Mouse (Mus musculus): ENCODE results near the gene Uqcrc1. TPM values are rescaled to one million over a fixed set of nuclear protein-coding genes. Genes with fewer than 3 reads are reported as not detected.

Gene Uqcrc1
- polyA plus RNA-seq, 1 experiment from 2014 or later, result 446 TPM

- H3K9ac ChIP-seq, result no peak overlapping the region
- ATAC-seq (ENCODE audit: borderline replicate concordance, extremely low read depth, low FRiP score, low TSS enrichment), result no peak
- peaks cover 53% of the 10 kb centered on the region for H3K36me3 ChIP-seq
- 84% methylated on average over 9 of the region's 9 CpGs for WGBS
- H3K27ac ChIP-seq, result peak overlapping the region; percentile 68
- no peaks in the 10 kb centered on the region for H3K9me3 ChIP-seq
- peaks cover 10% of the 10 kb centered on the region; the same call in 1 of the 2 replicates for H3K4me1 ChIP-seq
- H3K4me3 ChIP-seq, result no peak overlapping the region
- H3K27me3 ChIP-seq, result peaks cover 14% of the 10 kb centered on the region; the same call in 1 of the 2 replicates
- H3K4me2 ChIP-seq, result no peak overlapping the region
Measured at GRCm38 (mm10) chr9:108949967-108950728, 13.7 kb downstream of the Uqcrc1 start.

GRCm38 (mm10) chr9:108953081-108953636, 16.7 kb downstream of the Uqcrc1 start, which contains the start of gene Col7a1:
Gene Col7a1, plus strand, starts transcription at chr9:108953586.
- Histone ChIP-seq H3K36me3 (peaks cover 26% of the 10 kb centered on the region), H3K9me3 (no peaks in the 10 kb centered on the region), H3K9ac (no peak within 1 kb of the TSS), H3K4me1 (peaks cover 10% of the 10 kb centered on the region; the same call in 1 of the 2 replicates), H3K27me3 (peaks cover 14% of the 10 kb centered on the region; the same call in 1 of the 2 replicates), H3K27ac (no peak within 1 kb of the TSS), H3K4me3 (peak within 1 kb of the TSS; percentile 18; the same call in 1 of the 2 replicates), H3K4me2 (peak within 1 kb of the TSS; percentile 49)
- WGBS, result 6% methylated on average over 15 of the region's 15 CpGs
- ATAC-seq (ENCODE audit: borderline replicate concordance, extremely low read depth, low FRiP score, low TSS enrichment), result no peak

GRCm38 (mm10) chr9:108955241-108955640, 18.8 kb downstream of the Uqcrc1 start:
- no peak for ATAC-seq (ENCODE audit: borderline replicate concordance, extremely low read depth, low FRiP score, low TSS enrichment)
- H3K9me3 ChIP-seq, result no peaks in the 10 kb centered on the region
- no peak overlapping the region for H3K4me2 ChIP-seq
- H3K4me1 ChIP-seq, result 0 out of 2 replicates have a peak, but pooled peaks cover 3% of the 10 kb centered on the region
- H3K36me3 ChIP-seq, result peaks cover 6% of the 10 kb centered on the region
- 75% methylated on average over 11 of the region's 11 CpGs for WGBS
- no peak overlapping the region for H3K27ac ChIP-seq
- no peak overlapping the region for H3K4me3 ChIP-seq
- no peak overlapping the region for H3K9ac ChIP-seq
- peaks cover 14% of the 10 kb centered on the region; the same call in 1 of the 2 replicates for H3K27me3 ChIP-seq

GRCm38 (mm10) chr9:108955846-108956245, 19.4 kb downstream of the Uqcrc1 start:
- H3K27ac ChIP-seq, result no peak overlapping the region
- peaks cover 2% of the 10 kb centered on the region; the same call in 1 of the 2 replicates for H3K36me3 ChIP-seq
- no peaks in the 10 kb centered on the region for H3K9me3 ChIP-seq
- WGBS, result 83% methylated on average over 11 of the region's 11 CpGs
- no peak overlapping the region for H3K9ac ChIP-seq
- H3K4me3 ChIP-seq, result no peak overlapping the region
- H3K4me2 ChIP-seq, result no peak overlapping the region
- no peak for ATAC-seq (ENCODE audit: borderline replicate concordance, extremely low read depth, low FRiP score, low TSS enrichment)
- H3K4me1 ChIP-seq, result 0 out of 2 replicates have a peak, but pooled peaks cover 3% of the 10 kb centered on the region
- peaks cover 14% of the 10 kb centered on the region; the same call in 1 of the 2 replicates for H3K27me3 ChIP-seq

GRCm38 (mm10) chr9:108963577-108963976, 27.1 kb downstream of the Uqcrc1 start:
- Histone ChIP-seq H3K9ac (no peak overlapping the region), H3K36me3 (no peaks in the 10 kb centered on the region), H3K4me1 (no peaks in the 10 kb centered on the region), H3K4me3 (no peak overlapping the region), H3K4me2 (no peak overlapping the region), H3K9me3 (no peaks in the 10 kb centered on the region), H3K27me3 (no peaks in the 10 kb centered on the region), H3K27ac (no peak overlapping the region)
- 49% methylated on average over 3 of the region's 3 CpGs for WGBS
- ATAC-seq (ENCODE audit: borderline replicate concordance, extremely low read depth, low FRiP score, low TSS enrichment), result no peak

- Histone ChIP-seq H3K27me3 (no peaks in the 10 kb centered on the region), H3K27ac (no peak overlapping the region), H3K9ac (no peak overlapping the region), H3K9me3 (no peaks in the 10 kb centered on the region), H3K4me2 (no peak overlapping the region), H3K4me3 (no peak overlapping the region), H3K36me3 (no peaks in the 10 kb centered on the region), H3K4me1 (no peaks in the 10 kb centered on the region)
- no peak for ATAC-seq (ENCODE audit: borderline replicate concordance, extremely low read depth, low FRiP score, low TSS enrichment)
- 66% methylated on average over 6 of the region's 6 CpGs for WGBS
Measured at GRCm38 (mm10) chr9:108964338-108964737, 27.9 kb downstream of the Uqcrc1 start.

- H3K27ac ChIP-seq, result no peak overlapping the region
- no peak for ATAC-seq (ENCODE audit: borderline replicate concordance, extremely low read depth, low FRiP score, low TSS enrichment)
Measured at GRCm38 (mm10) chr9:108970623-108971022, 34.2 kb downstream of the Uqcrc1 start.

GRCm38 (mm10) chr9:108976483-108976882, 40.0 kb downstream of the Uqcrc1 start:
- 77% methylated on average over 9 of the region's 9 CpGs for WGBS
- no peak overlapping the region for H3K9ac ChIP-seq
- no peak overlapping the region for H3K27ac ChIP-seq
- H3K4me2 ChIP-seq, result no peak overlapping the region
- H3K36me3 ChIP-seq, result no peaks in the 10 kb centered on the region
- no peaks in the 10 kb centered on the region for H3K4me1 ChIP-seq
- no peak overlapping the region for H3K4me3 ChIP-seq
- no peak for ATAC-seq (ENCODE audit: borderline replicate concordance, extremely low read depth, low FRiP score, low TSS enrichment)
- no peaks in the 10 kb centered on the region for H3K9me3 ChIP-seq
- no peaks in the 10 kb centered on the region for H3K27me3 ChIP-seq

More at GRCm38 (mm10) chr9:108970623-108971022, 34.2 kb downstream of the Uqcrc1 start:
- Histone ChIP-seq H3K4me1 (no peaks in the 10 kb centered on the region), H3K4me2 (no peak overlapping the region), H3K9me3 (no peaks in the 10 kb centered on the region), H3K9ac (no peak overlapping the region), H3K27me3 (no peaks in the 10 kb centered on the region), H3K4me3 (no peak overlapping the region), H3K36me3 (no peaks in the 10 kb centered on the region)
- 72% methylated on average over 8 of the region's 8 CpGs for WGBS

GRCm38 (mm10) chr9:108977966-108978365, 41.5 kb downstream of the Uqcrc1 start:
- 65% methylated on average over 7 of the region's 7 CpGs for WGBS
- H3K4me2 ChIP-seq, result no peak overlapping the region
- no peak overlapping the region for H3K4me3 ChIP-seq
- no peaks in the 10 kb centered on the region for H3K36me3 ChIP-seq
- no peak for ATAC-seq (ENCODE audit: borderline replicate concordance, extremely low read depth, low FRiP score, low TSS enrichment)
- no peaks in the 10 kb centered on the region for H3K27me3 ChIP-seq
- H3K4me1 ChIP-seq, result no peaks in the 10 kb centered on the region
- no peaks in the 10 kb centered on the region for H3K9me3 ChIP-seq
- H3K27ac ChIP-seq, result no peak overlapping the region
- H3K9ac ChIP-seq, result no peak overlapping the region

- ATAC-seq (ENCODE audit: borderline replicate concordance, extremely low read depth, low FRiP score, low TSS enrichment), result no peak
- Histone ChIP-seq H3K9ac (no peak overlapping the region), H3K27me3 (no peaks in the 10 kb centered on the region), H3K4me2 (no peak overlapping the region), H3K4me3 (no peak overlapping the region), H3K4me1 (no peaks in the 10 kb centered on the region), H3K27ac (no peak overlapping the region), H3K36me3 (no peaks in the 10 kb centered on the region), H3K9me3 (no peaks in the 10 kb centered on the region)
- WGBS, result 71% methylated on average over 8 of the region's 8 CpGs
Measured at GRCm38 (mm10) chr9:108982498-108982897, 46.1 kb downstream of the Uqcrc1 start.

GRCm38 (mm10) chr9:108983209-108983608, 46.8 kb downstream of the Uqcrc1 start:
- Histone ChIP-seq H3K27me3 (no peaks in the 10 kb centered on the region), H3K36me3 (no peaks in the 10 kb centered on the region), H3K9me3 (no peaks in the 10 kb centered on the region), H3K9ac (no peak overlapping the region), H3K4me2 (no peak overlapping the region), H3K4me3 (no peak overlapping the region), H3K27ac (no peak overlapping the region), H3K4me1 (peaks cover 6% of the 10 kb centered on the region; the same call in 1 of the 2 replicates)
- no peak for ATAC-seq (ENCODE audit: borderline replicate concordance, extremely low read depth, low FRiP score, low TSS enrichment)
- WGBS, result 69% methylated on average over 9 of the region's 9 CpGs

GRCm38 (mm10) chr9:108985710-108986109, 49.3 kb downstream of the Uqcrc1 start, which contains the start of gene Ucn2:
Gene Ucn2, plus strand, starts transcription at chr9:108986010.
- no peak within 1 kb of the TSS for H3K4me3 ChIP-seq
- H3K9ac ChIP-seq, result no peak within 1 kb of the TSS
- no peaks in the 10 kb centered on the region for H3K9me3 ChIP-seq
- H3K36me3 ChIP-seq, result no peaks in the 10 kb centered on the region
- 72% methylated on average over 4 of the region's 4 CpGs for WGBS
- peaks cover 26% of the 10 kb centered on the region for H3K4me1 ChIP-seq
- no peak within 1 kb of the TSS for H3K4me2 ChIP-seq
- no peaks in the 10 kb centered on the region for H3K27me3 ChIP-seq
- ATAC-seq (ENCODE audit: borderline replicate concordance, extremely low read depth, low FRiP score, low TSS enrichment), result no peak
- H3K27ac ChIP-seq, result no peak within 1 kb of the TSS
